Mouse (Mus musculus) liver, embryonic 11.5 days (tissue): ENCODE measurements around the gene Atp5d. TPM values are rescaled to one million over a fixed set of nuclear protein-coding genes. Genes with fewer than 3 reads are reported as not detected.

Source experiments
- ATAC-seq: fragments of 200-750 bp; cut with Nextera tagmentation; replicated peaks from 2 replicates; pipeline ENCODE4 v1.8.0; 2017; ENCODE audit warnings: moderate number of reproducible peaks, mild to moderate bottlenecking, moderate TSS enrichment, moderate library complexity; ENCODE audit not compliant: low FRiP score
- DNase-seq: peaks from one replicate; pipeline ENCODE4 v3.0.0-alpha.2; 2017; ENCODE audit warnings: low spot score
- H3K27ac ChIP-seq: fragments of 300-500 bp; sonication (generic); 2 replicates; pipeline ENCODE4 v1.5.1; 2014; ENCODE audit warnings: mild to moderate bottlenecking, low read depth, low read length, control low read depth
- H3K27me3 ChIP-seq: fragments of 300-500 bp; sonication (generic); replicated peaks from 2 replicates; pipeline ENCODE4 v1.6.1; 2014; ENCODE audit warnings: low read length, mixed read lengths; ENCODE audit not compliant: control insufficient read depth, insufficient read depth
- H3K36me3 ChIP-seq: fragments of 300-500 bp; sonication (generic); 2 replicates; pipeline ENCODE4 v1.6.1; 2014; ENCODE audit warnings: mild to moderate bottlenecking, low read length, moderate library complexity, mixed read lengths; ENCODE audit not compliant: control insufficient read depth, insufficient read depth
- H3K4me1 ChIP-seq: fragments of 300-500 bp; sonication (generic); replicated peaks from 2 replicates; pipeline ENCODE4 v1.6.1; 2014; ENCODE audit warnings: low read length, mixed read lengths; ENCODE audit not compliant: control insufficient read depth, insufficient read depth
- H3K4me2 ChIP-seq: fragments of 300-500 bp; sonication (generic); 2 replicates; pipeline ENCODE4 v1.6.1; 2014; ENCODE audit warnings: mild to moderate bottlenecking, control low read depth, moderate library complexity
- H3K4me3 ChIP-seq: fragments of 300-500 bp; sonication (generic); 2 replicates; pipeline ENCODE4 v1.5.1; 2014; ENCODE audit warnings: low read depth, low read length, control low read depth
- H3K9ac ChIP-seq: fragments of 300-500 bp; sonication (generic); 2 replicates; pipeline ENCODE4 v1.6.1; 2014; ENCODE audit warnings: low read depth, low read length, control low read depth
- H3K9me3 ChIP-seq: fragments of 300-500 bp; sonication (generic); 2 replicates; pipeline ENCODE4 v1.6.1; 2016; ENCODE audit warnings: low read length, inconsistent platforms, mixed read lengths; ENCODE audit not compliant: control insufficient read depth
- WGBS: fragments of 180-500 bp; shearing (Covaris S2); extraction: QIAGEN DNeasy Blood & Tissue Kit; methylation state at CpG from one replicate; pipeline ENCODE4 v1.1.7; 2014; 5-methylcytosine and 5-hydroxymethylcytosine counted together
- polyA plus RNA-seq: library from polyadenylated mRNA; unstranded; fragments of >200 nt; fragmentation: Nextera tagmentation; extraction: Ambion mirVana; gene quantifications from 2 replicates; pipeline ENCODE4 v1.2.1, GENCODE M21; 2014

Gene Atp5d
- polyA plus RNA-seq, 1 experiment from 2014 or later, result 514 TPM

GRCm38 (mm10) chr10:80114341-80115284 lies 23.8 kb upstream of the Atp5d start:
- Histone ChIP-seq H3K27ac (peak overlapping the region; percentile 98), H3K4me2 (peak overlapping the region; percentile 92), H3K9ac (peak overlapping the region; percentile 84), H3K9me3 (no peaks in the 10 kb centered on the region), H3K4me1 (peaks cover 29% of the 10 kb centered on the region), H3K36me3 (peaks cover 7% of the 10 kb centered on the region; the same call in 1 of the 2 replicates), H3K4me3 (peak overlapping the region; percentile 97), H3K27me3 (no peaks in the 10 kb centered on the region)
- DNase-seq, result peak; percentile 87
- ATAC-seq, result peak; percentile 62
- 2% methylated on average over 27 of the region's 27 CpGs for WGBS

GRCm38 (mm10) chr10:80115290-80115943 lies 23.0 kb upstream of the Atp5d start, which contains the start of gene Stk11:
TSS of gene Stk11 (plus strand) at chr10:80115803.
- Histone ChIP-seq H3K4me1 (peaks cover 33% of the 10 kb centered on the region), H3K9me3 (no peaks in the 10 kb centered on the region), H3K9ac (peak within 1 kb of the TSS; percentile 99), H3K27ac (peak within 1 kb of the TSS; percentile 98), H3K36me3 (peaks cover 15% of the 10 kb centered on the region), H3K4me2 (peak within 1 kb of the TSS; percentile 96), H3K27me3 (no peaks in the 10 kb centered on the region), H3K4me3 (peak within 1 kb of the TSS; percentile 97)
- DNase-seq (peak; percentile 95), ATAC-seq (peak; percentile 95)
- WGBS, result under 1% methylated on average over 70 of the region's 70 CpGs

GRCm38 (mm10) chr10:80115944-80116335 lies 22.5 kb upstream of the Atp5d start:
- H3K9me3 ChIP-seq, result no peaks in the 10 kb centered on the region
- WGBS, result under 1% methylated on average over 63 of the region's 63 CpGs
- DNase-seq (no peak), ATAC-seq (no peak)
- peak overlapping the region; percentile 99 for H3K9ac ChIP-seq
- peak overlapping the region; percentile 87 for H3K27ac ChIP-seq
- H3K27me3 ChIP-seq, result no peaks in the 10 kb centered on the region
- peak overlapping the region; percentile 97 for H3K4me3 ChIP-seq
- peaks cover 33% of the 10 kb centered on the region for H3K4me1 ChIP-seq
- peak overlapping the region; percentile 96 for H3K4me2 ChIP-seq
- peaks cover 19% of the 10 kb centered on the region for H3K36me3 ChIP-seq

- H3K27ac ChIP-seq, result peak overlapping the region; percentile 87
- no peaks in the 10 kb centered on the region for H3K27me3 ChIP-seq
- peak overlapping the region; percentile 96 for H3K4me2 ChIP-seq
- peak overlapping the region; percentile 97 for H3K4me3 ChIP-seq
- H3K9ac ChIP-seq, result peak overlapping the region; percentile 99
- no peaks in the 10 kb centered on the region for H3K9me3 ChIP-seq
- H3K4me1 ChIP-seq, result peaks cover 33% of the 10 kb centered on the region
- peaks cover 19% of the 10 kb centered on the region for H3K36me3 ChIP-seq
- DNase-seq, result no peak
- no peak for ATAC-seq
- under 1% methylated on average over 27 of the region's 27 CpGs for WGBS
Measured at GRCm38 (mm10) chr10:80116563-80116926, 21.9 kb upstream of the Atp5d start.

DNA sequence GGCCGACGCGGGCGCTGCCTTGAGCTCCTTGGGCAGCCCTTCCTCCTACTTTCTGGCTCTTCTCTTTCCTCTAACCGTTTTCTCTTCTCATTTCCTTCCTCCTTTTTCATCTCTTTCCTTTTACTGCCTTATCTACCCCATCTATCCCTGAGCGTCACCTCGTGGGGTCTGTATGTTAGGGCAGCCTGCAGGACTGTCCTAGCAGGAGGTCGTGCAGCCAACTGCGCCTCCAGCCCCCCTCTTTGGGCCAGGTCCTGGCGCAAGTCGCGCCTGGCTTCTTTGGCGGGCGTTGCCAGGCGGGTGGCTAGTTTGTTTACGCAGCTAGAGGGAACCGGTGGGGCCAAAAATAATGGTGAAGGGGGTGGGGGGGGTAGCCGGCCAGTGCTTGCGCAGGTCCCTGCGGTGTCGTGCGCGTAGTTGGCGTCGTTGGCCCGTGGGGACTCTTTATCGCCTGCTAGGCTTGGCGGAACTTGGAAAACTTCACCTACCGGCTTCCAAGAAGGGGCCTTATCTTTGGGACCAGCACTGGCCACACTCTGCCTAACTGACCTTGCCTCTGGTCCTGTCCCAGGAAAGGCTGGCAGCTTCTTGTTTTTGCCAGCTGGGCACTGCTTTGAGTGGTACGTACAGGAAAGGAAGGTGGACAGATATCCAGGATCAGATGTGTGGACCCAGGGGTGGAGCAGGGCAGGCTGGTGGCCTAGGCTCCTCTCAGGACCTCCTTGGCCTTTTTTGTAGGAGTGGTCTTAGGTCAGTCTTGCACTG lies 21.3 kb upstream of the Atp5d start:
- Histone ChIP-seq H3K4me1 (peaks cover 35% of the 10 kb centered on the region), H3K36me3 (peaks cover 24% of the 10 kb centered on the region), H3K9me3 (no peaks in the 10 kb centered on the region), H3K9ac (peak overlapping the region; percentile 99), H3K4me3 (peak overlapping the region; percentile 97), H3K4me2 (peak overlapping the region; percentile 96), H3K27me3 (no peaks in the 10 kb centered on the region), H3K27ac (peak overlapping the region; percentile 87)
- peak; percentile 3; the same call in 1 of the 2 replicates for ATAC-seq
- DNase-seq, result no peak
- 2% methylated on average over 30 of the region's 30 CpGs for WGBS

DNA sequence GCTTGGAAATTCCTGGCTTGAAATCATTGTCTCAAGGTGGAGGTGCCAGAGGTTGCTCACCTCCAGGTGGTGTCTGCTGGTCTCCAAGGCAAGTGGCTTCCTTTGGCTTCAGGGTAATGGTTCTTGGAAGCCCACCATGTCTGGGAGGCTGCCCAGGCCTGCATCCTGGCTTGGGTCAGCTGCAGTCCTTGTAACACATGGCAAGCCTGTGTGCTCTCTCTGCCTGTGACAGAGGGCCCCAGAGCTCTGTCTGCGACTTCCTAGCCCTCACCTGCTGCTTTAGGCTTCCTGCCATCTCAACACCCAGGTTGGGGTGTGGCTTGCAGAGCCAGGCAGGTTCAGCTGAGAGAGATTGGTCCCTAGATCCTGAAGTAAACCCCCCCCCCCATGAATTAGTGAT lies 20.7 kb upstream of the Atp5d start:
- Histone ChIP-seq H3K36me3 (peaks cover 25% of the 10 kb centered on the region), H3K27me3 (no peaks in the 10 kb centered on the region), H3K4me1 (peaks cover 35% of the 10 kb centered on the region), H3K4me2 (peak overlapping the region; percentile 96), H3K9ac (peak overlapping the region; percentile 99), H3K9me3 (no peaks in the 10 kb centered on the region), H3K4me3 (peak overlapping the region; percentile 97), H3K27ac (peak overlapping the region; percentile 87)
- 50% methylated on average over 1 of the region's 1 CpGs for WGBS
- no peak for ATAC-seq
- DNase-seq, result no peak

DNA sequence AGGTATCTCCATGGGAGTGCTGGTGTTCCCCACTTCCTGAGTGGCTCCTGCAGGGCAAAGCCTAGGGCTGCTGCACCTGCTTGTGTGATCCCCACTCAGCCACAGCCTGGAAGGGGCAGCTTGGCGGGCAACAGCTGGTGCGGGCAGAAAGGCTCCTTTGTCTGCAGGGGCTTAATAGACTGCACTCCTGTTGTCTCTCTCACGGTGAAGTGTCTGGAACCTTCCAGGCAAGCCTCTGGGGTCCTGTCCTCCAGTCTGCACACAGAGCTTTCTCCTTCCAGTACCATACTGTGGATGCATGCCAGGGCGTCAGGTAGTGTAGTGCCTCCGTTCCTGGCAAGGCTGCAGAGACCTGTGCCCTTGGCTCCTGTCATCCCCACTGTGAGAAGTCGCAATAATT lies 19.9 kb upstream of the Atp5d start:
- Histone ChIP-seq H3K4me3 (peak overlapping the region; percentile 97), H3K4me1 (peaks cover 39% of the 10 kb centered on the region), H3K27me3 (no peaks in the 10 kb centered on the region), H3K4me2 (peak overlapping the region; percentile 96), H3K9ac (peak overlapping the region; percentile 0; the same call in 1 of the 2 replicates), H3K9me3 (no peaks in the 10 kb centered on the region), H3K36me3 (peaks cover 29% of the 10 kb centered on the region), H3K27ac (no peak overlapping the region)
- no peak for ATAC-seq
- no peak for DNase-seq
- 86% methylated on average over 6 of the region's 6 CpGs for WGBS

GRCm38 (mm10) chr10:80120146-80120545 lies 18.3 kb upstream of the Atp5d start:
- H3K27me3 ChIP-seq, result no peaks in the 10 kb centered on the region
- no peak overlapping the region for H3K4me2 ChIP-seq
- DNase-seq, result no peak
- no peak overlapping the region for H3K4me3 ChIP-seq
- peaks cover 49% of the 10 kb centered on the region for H3K4me1 ChIP-seq
- H3K27ac ChIP-seq, result no peak overlapping the region
- no peak overlapping the region for H3K9ac ChIP-seq
- H3K9me3 ChIP-seq, result no peaks in the 10 kb centered on the region
- H3K36me3 ChIP-seq, result peaks cover 38% of the 10 kb centered on the region
- 89% methylated on average over 2 of the region's 2 CpGs for WGBS
- ATAC-seq, result no peak
